Mouse (Mus musculus) CH12.LX (cell line): ENCODE measurements around the gene Fyb. TPM values are rescaled to one million over a fixed set of nuclear protein-coding genes. Genes with fewer than 3 reads are reported as not detected.

ENCODE experiments used
- DNase-seq: peaks from one replicate; pipeline ENCODE4 v3.0.0-alpha.2; 2013; ENCODE audit errors: extremely low read depth
- H3K27ac ChIP-seq: 2 replicates; pipeline ENCODE4 v1.5.1; 2012; ENCODE audit warnings: low read depth, mild to moderate bottlenecking, control low read depth, moderate library complexity; ENCODE audit not compliant: insufficient read depth
- H3K27me3 ChIP-seq: replicated peaks from 2 replicates; pipeline ENCODE3; 2012; ENCODE audit warnings: inconsistent platforms
- H3K36me3 ChIP-seq, 2 experiments: replicated peaks in 1 of 2; 2 replicates each; pipeline versions ENCODE3 to v1.6.1; 2012; ENCODE audit warnings: inconsistent platforms in 1 of 2, low read length in 1 of 2, mild to moderate bottlenecking in 1 of 2, mixed read lengths in 1 of 2, moderate library complexity in 1 of 2; ENCODE audit not compliant: control insufficient read depth in 1 of 2, insufficient read depth in 1 of 2
- H3K4me1 ChIP-seq, 2 experiments: 2 replicates each; pipeline ENCODE4 v1.6.1; 2012; ENCODE audit warnings: inconsistent platforms in 1 of 2, moderate library complexity in 1 of 2; ENCODE audit not compliant: insufficient read depth in 2 of 2, control insufficient read depth in 1 of 2
- H3K4me2 ChIP-seq: 2 replicates; pipeline ENCODE4 v1.6.1; 2012; ENCODE audit warnings: low read depth, mild to moderate bottlenecking, control low read depth; ENCODE audit not compliant: poor library complexity, insufficient read depth, severe bottlenecking
- H3K4me3 ChIP-seq, 3 experiments: fragments of 150-350 bp in 1 of 3; sonication (generic) in 1 of 3; replicated peaks in 1 of 3; 2 replicates each; pipeline versions ENCODE3 to v1.5.1; 2011 to 2012; ENCODE audit warnings: low read depth in 2 of 3, low read length in 2 of 3, mild to moderate bottlenecking in 2 of 3, moderate library complexity in 2 of 3, control low read depth in 1 of 3, improper control_type of control experiment in 1 of 3, inconsistent platforms in 1 of 3, mixed read lengths in 1 of 3; ENCODE audit not compliant: poor library complexity in 1 of 3
- H3K79me2 ChIP-seq: replicated peaks from 2 replicates; pipeline ENCODE4 v1.6.1; 2012; ENCODE audit warnings: mild to moderate bottlenecking, moderate library complexity; ENCODE audit not compliant: control insufficient read depth, poor library complexity, insufficient read depth, severe bottlenecking; ENCODE audit errors: extremely low read depth
- H3K9ac ChIP-seq: 2 replicates; pipeline ENCODE4 v1.6.1; 2012; ENCODE audit warnings: low read depth, mild to moderate bottlenecking, control low read depth, moderate library complexity; ENCODE audit not compliant: insufficient read depth
- H3K9me3 ChIP-seq: replicated peaks from 2 replicates; pipeline ENCODE3; 2012; ENCODE audit warnings: low read length, inconsistent platforms, mixed read lengths
- E2F4 ChIP-seq: IDR thresholded peaks from 2 replicates; pipeline ENCODE4 v1.6.1; 2011; ENCODE audit warnings: low read depth, low read length, improper control_type of control experiment; ENCODE audit not compliant: insufficient replicate concordance
- ELF1 ChIP-seq: IDR thresholded peaks from 2 replicates; pipeline ENCODE4 v1.6.1; 2014; ENCODE audit warnings: low read depth, mild to moderate bottlenecking, inconsistent platforms, low read length, improper control_type of control experiment
- EP300 ChIP-seq: IDR thresholded peaks from 2 replicates; pipeline ENCODE4 v1.6.1; 2011; ENCODE audit warnings: low read length, improper control_type of control experiment
- GABPA ChIP-seq: IDR thresholded peaks from 2 replicates; pipeline ENCODE4 v1.6.1; 2012; ENCODE audit warnings: low read depth, low read length, improper control_type of control experiment, inconsistent platforms; ENCODE audit not compliant: insufficient replicate concordance
- HCFC1 ChIP-seq: IDR thresholded peaks from 2 replicates; pipeline ENCODE4 v1.6.1; 2012; ENCODE audit warnings: low read depth, mild to moderate bottlenecking, inconsistent platforms, low read length, improper control_type of control experiment
- IRF4 ChIP-seq: IDR thresholded peaks from 2 replicates; pipeline ENCODE4 v1.6.1; 2014; ENCODE audit warnings: low read depth, mild to moderate bottlenecking, inconsistent platforms, low read length, improper control_type of control experiment
- JUN ChIP-seq: IDR thresholded peaks from 2 replicates; pipeline ENCODE4 v1.6.1; 2011; ENCODE audit warnings: low read depth, mild to moderate bottlenecking, low read length, improper control_type of control experiment, moderate library complexity; ENCODE audit not compliant: insufficient read depth
- JUND ChIP-seq: conservative IDR thresholded peaks from 2 replicates; pipeline ENCODE4 v1.6.1; 2011; ENCODE audit warnings: low read depth, low read length, improper control_type of control experiment
- KAT2A ChIP-seq: IDR thresholded peaks from 2 replicates; pipeline ENCODE4 v1.6.1; 2012; ENCODE audit warnings: low read length, improper control_type of control experiment, inconsistent platforms; ENCODE audit not compliant: insufficient replicate concordance
- MAX ChIP-seq: IDR thresholded peaks from 2 replicates; pipeline ENCODE4 v1.6.1; 2011; ENCODE audit warnings: low read length, improper control_type of control experiment
- MEF2A ChIP-seq: IDR thresholded peaks from 2 replicates; pipeline ENCODE4 v1.6.1; 2014; ENCODE audit warnings: low read depth, mild to moderate bottlenecking, inconsistent platforms, low read length, improper control_type of control experiment, borderline replicate concordance
- NELFE ChIP-seq: IDR thresholded peaks from 2 replicates; pipeline ENCODE4 v1.6.1; 2011; ENCODE audit warnings: low read depth, low read length, improper control_type of control experiment
- NRF1 ChIP-seq: IDR thresholded peaks from 2 replicates; pipeline ENCODE4 v1.6.1; 2014; ENCODE audit warnings: low read depth, mild to moderate bottlenecking, inconsistent platforms, low read length, improper control_type of control experiment, moderate library complexity
- PAX5 ChIP-seq: IDR thresholded peaks from 2 replicates; pipeline ENCODE4 v1.6.1; 2012; ENCODE audit warnings: low read length, inconsistent platforms, mixed read lengths
- RAD21 ChIP-seq: IDR thresholded peaks from 2 replicates; pipeline ENCODE4 v1.6.1; 2011; ENCODE audit warnings: low read depth, mild to moderate bottlenecking, low read length, improper control_type of control experiment, moderate library complexity
- SIN3A ChIP-seq: IDR thresholded peaks from 2 replicates; pipeline ENCODE4 v1.6.1; 2012; ENCODE audit warnings: low read length, improper control_type of control experiment, inconsistent platforms
- SMC3 ChIP-seq: IDR thresholded peaks from 2 replicates; pipeline ENCODE4 v1.6.1; 2011; ENCODE audit warnings: low read depth, low read length, improper control_type of control experiment
- TBP ChIP-seq: conservative IDR thresholded peaks from 2 replicates; pipeline ENCODE4 v1.6.1; 2011; ENCODE audit warnings: low read depth, low read length, improper control_type of control experiment
- USF1 ChIP-seq: IDR thresholded peaks from 2 replicates; pipeline ENCODE4 v1.6.1; 2014; ENCODE audit warnings: low read depth, mild to moderate bottlenecking, inconsistent platforms, low read length, improper control_type of control experiment
- ZC3H11A ChIP-seq: IDR thresholded peaks from 2 replicates; pipeline ENCODE4 v1.6.1; 2012; ENCODE audit warnings: low read depth, mild to moderate bottlenecking, inconsistent platforms, low read length, improper control_type of control experiment
- ZMIZ1 ChIP-seq: IDR thresholded peaks from 2 replicates; pipeline ENCODE4 v1.6.1; 2012; ENCODE audit warnings: low read depth, mild to moderate bottlenecking, inconsistent platforms, low read length, improper control_type of control experiment
- dilution Hi-C: fragments of 300-500 bp; cut with MboI; formaldehyde crosslinking; loops from 2 replicates; pipeline ENCODE4 v1.14.3; 2020; ENCODE audit warnings: low sequenced_read_pairs; ENCODE audit not compliant: extremely low pct_unique_long_range_greater_than_20kb, extremely low pct_ligation_motif_present
- in situ Hi-C: fragments of 300-500 bp; cut with MboI; formaldehyde crosslinking; loops from 3 replicates; pipeline ENCODE4 v1.14.3; 2019; ENCODE audit warnings: low sequenced_read_pairs, low pct_ligation_motif_present, low pct_unique_long_range_greater_than_20kb, mixed read lengths
- polyA plus RNA-seq: library from polyadenylated mRNA; unstranded; fragments of >175 nt; gene quantifications from 2 replicates; pipeline ENCODE4 v1.2.1, GENCODE M21; 2012; ENCODE audit warnings: low read depth; ENCODE audit not compliant: insufficient read length
- total RNA-seq, 2 experiments: library from RNA; depleted of rRNA; stranded (reverse); fragments of 300-350 nt in 1 of 2; fragments of >200 nt in 1 of 2; gene quantifications; 2 replicates each; pipeline ENCODE4 v1.2.3; 2012 to 2014

The Fyb gene
- total and polyA plus RNA-seq, 3 experiments = 17.6 to 60.1 (median 32.2) TPM

GRCm38 (mm10) chr15:6556272-6556671, 33.6 kb downstream of the Fyb start:
- Histone ChIP-seq H3K4me1 (peaks cover 3 to 16% of the 10 kb centered on the region in 2 experiments), H3K79me2 (no peaks in the 10 kb centered on the region), H3K36me3 (no peaks in the 10 kb centered on the region), H3K4me2 (no peak overlapping the region), H3K27ac (no peak overlapping the region), H3K27me3 (no peaks in the 10 kb centered on the region), H3K9ac (no peak overlapping the region), H3K4me3 (no peak overlapping the region), H3K9me3 (no peaks in the 10 kb centered on the region)
- in situ Hi-C loops = no loop called here
- TF ChIP-seq MAX (no peak), NELFE (no peak), KAT2A (no peak), EP300 (no peak), MEF2A (no peak), GABPA (no peak), ZC3H11A (no peak), E2F4 (no peak), USF1 (no peak), IRF4 (no peak), SIN3A (no peak), JUND (no peak), HCFC1 (no peak), TBP (no peak)
- dilution Hi-C loops = no loop called here
- DNase-seq = no peak

- H3K4me3 ChIP-seq = no peak overlapping the region
- TF ChIP-seq NRF1 = no peak
- TF ChIP-seq SMC3 = no peak
- no peak for TF ChIP-seq NELFE
- no peak for TF ChIP-seq IRF4
- no peak for TF ChIP-seq ZMIZ1
- no peak for TF ChIP-seq EP300
- TF ChIP-seq ELF1 = no peak
- no peak for TF ChIP-seq MAX
- TF ChIP-seq PAX5 = no peak
- no peak for TF ChIP-seq TBP
- no peak for TF ChIP-seq RAD21
- TF ChIP-seq JUN = no peak
- H3K36me3 ChIP-seq = no peaks in the 10 kb centered on the region
- no peak overlapping the region for H3K4me2 ChIP-seq
- H3K4me1 ChIP-seq = peaks cover 3 to 16% of the 10 kb centered on the region in 2 experiments
- in situ Hi-C loops = no loop called here
- no peaks in the 10 kb centered on the region for H3K79me2 ChIP-seq
- H3K27ac ChIP-seq = no peak overlapping the region
- no peaks in the 10 kb centered on the region for H3K27me3 ChIP-seq
- dilution Hi-C loops = no loop called here
- DNase-seq = no peak
- no peaks in the 10 kb centered on the region for H3K9me3 ChIP-seq
- no peak overlapping the region for H3K9ac ChIP-seq
These were observed 34.3 kb downstream of the Fyb start for GRCm38 (mm10) chr15:6556911-6557310.
